ENCODE assay signal across 8 mouse cellular contexts in the genomic region with DNA sequence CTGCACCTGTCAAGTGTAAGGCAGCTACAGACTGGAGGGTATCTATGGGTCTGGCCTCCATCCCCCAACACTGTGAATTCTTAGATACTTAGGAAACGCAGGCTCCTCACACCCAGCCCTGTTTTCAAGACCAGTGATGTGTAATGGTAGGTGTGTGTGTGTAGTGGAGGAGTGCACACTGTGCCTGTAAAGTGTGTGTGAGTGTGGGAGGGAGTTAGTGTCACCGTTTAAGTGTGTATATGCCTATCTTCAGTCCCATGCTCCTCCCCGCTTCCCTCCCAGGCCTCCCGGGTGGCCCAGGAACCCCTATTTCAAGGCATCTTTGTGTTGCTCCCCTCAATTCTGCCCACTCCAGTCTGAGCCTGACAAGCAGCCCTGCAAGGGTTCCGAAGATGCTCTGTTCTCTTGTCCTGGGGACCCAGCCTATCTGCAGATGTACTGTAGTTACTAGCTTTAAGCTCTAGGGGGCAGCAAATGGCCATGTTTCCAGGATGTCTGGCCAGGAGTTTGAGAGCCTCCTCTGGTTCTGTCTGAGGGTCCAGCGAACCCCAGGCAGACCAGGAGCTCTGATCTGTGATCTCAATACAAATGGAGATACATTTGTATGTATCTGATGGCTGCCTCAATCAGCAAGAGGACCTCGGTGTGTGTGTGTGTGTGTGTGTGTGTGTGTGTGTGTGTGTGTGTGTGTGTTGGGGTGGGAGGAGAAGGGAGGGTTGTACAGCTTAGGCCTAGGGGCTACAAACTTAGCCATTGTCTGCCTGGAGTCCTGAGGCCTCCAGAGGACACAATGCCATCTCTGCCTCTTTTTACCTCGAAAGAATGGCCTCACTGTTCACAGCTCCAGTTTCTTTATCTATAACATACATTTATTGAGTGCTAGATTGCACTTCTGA.
DNase-seq lines count a peak whose midpoint lies in the region; ATAC-seq and TF ChIP-seq lines count a peak whose summit lies in the region.

No protein-coding gene starts in this region.

- ATAC-seq in hindbrain, embryonic 13.5 days (ENCODE audit: low FRiP score): peak; percentile 64
- ATAC-seq in midbrain, embryonic 16.5 days: peak; percentile 77
- ATAC-seq in stomach, postnatal 0 days (ENCODE audit: low FRiP score, low TSS enrichment): peak; percentile 60

- no peak overlapping the region for H3K9ac ChIP-seq in hindbrain, embryonic 13.5 days
- no peak overlapping the region for H3K9ac ChIP-seq in midbrain, embryonic 16.5 days (ENCODE audit: low read depth, low read length)
- no peak overlapping the region for H3K9ac ChIP-seq in stomach, postnatal 0 days (ENCODE audit: low read length)

- DNase-seq in gastrocnemius, postnatal 10 days: peak; percentile 31
- DNase-seq in gastrocnemius, postnatal 4 days (ENCODE audit: low spot score in 2 of 2): no peak
- peak; percentile 85 for DNase-seq in NIH3T3 (ENCODE audit: low read depth)
- peak; percentile 67 for DNase-seq in embryonic facial prominence, embryonic 10.5 days (ENCODE audit: low spot score)
- DNase-seq in left cerebral cortex, postnatal 36 days (ENCODE audit: low spot score in 2 of 2): peak; percentile 44 to 57
- DNase-seq in stomach, postnatal 0 days (ENCODE audit: low spot score): peak; percentile 45

- no peak overlapping the region for H3K4me3 ChIP-seq in embryonic facial prominence, embryonic 10.5 days
- no peak overlapping the region for H3K4me3 ChIP-seq in hindbrain, embryonic 13.5 days
- no peak overlapping the region for H3K4me3 ChIP-seq in midbrain, embryonic 16.5 days (ENCODE audit: low read depth, low read length)
- no peak overlapping the region for H3K4me3 ChIP-seq in stomach, postnatal 0 days (ENCODE audit: low read depth, low read length)

- no peak overlapping the region for H3K27ac ChIP-seq in embryonic facial prominence, embryonic 10.5 days (replicated peaks)
- no peak overlapping the region for H3K27ac ChIP-seq in hindbrain, embryonic 13.5 days
- H3K27ac ChIP-seq in midbrain, embryonic 16.5 days (ENCODE audit: low read length): no peak overlapping the region
- no peak overlapping the region for H3K27ac ChIP-seq in stomach, postnatal 0 days (replicated peaks)

- H3K4me1 ChIP-seq in embryonic facial prominence, embryonic 10.5 days: no peaks in the 10 kb centered on the region
- H3K4me1 ChIP-seq in hindbrain, embryonic 13.5 days (replicated peaks): no peaks in the 10 kb centered on the region
- no peaks in the 10 kb centered on the region for H3K4me1 ChIP-seq in midbrain, embryonic 16.5 days (ENCODE audit: control insufficient read depth, insufficient read depth, low read length)
- H3K4me1 ChIP-seq in stomach, postnatal 0 days (replicated peaks; ENCODE audit: control insufficient read depth, insufficient read depth): no peaks in the 10 kb centered on the region

- no peaks in the 10 kb centered on the region; the same call in 1 of the 2 replicates for H3K36me3 ChIP-seq in embryonic facial prominence, embryonic 10.5 days (replicated peaks)
- peaks cover 17% of the 10 kb centered on the region; the same call in 1 of the 2 replicates for H3K36me3 ChIP-seq in hindbrain, embryonic 13.5 days
- no peaks in the 10 kb centered on the region; the same call in 1 of the 2 replicates for H3K36me3 ChIP-seq in midbrain, embryonic 16.5 days (ENCODE audit: control insufficient read depth, insufficient read depth, low read length)
- no peaks in the 10 kb centered on the region; the same call in 1 of the 2 replicates for H3K36me3 ChIP-seq in stomach, postnatal 0 days (ENCODE audit: control insufficient read depth, insufficient read depth, low read length)

- peak; percentile 91 for TF ChIP-seq CTCF in stomach, postnatal 0 days (IDR thresholded peaks at IDR 0.05; ENCODE audit: low read depth)

- no peaks in the 10 kb centered on the region for H3K27me3 ChIP-seq in embryonic facial prominence, embryonic 10.5 days (replicated peaks; ENCODE audit: low read depth, poor library complexity, severe bottlenecking)
- peaks cover 15% of the 10 kb centered on the region for H3K27me3 ChIP-seq in hindbrain, embryonic 13.5 days
- H3K27me3 ChIP-seq in midbrain, embryonic 16.5 days (ENCODE audit: control insufficient read depth, insufficient read depth, low read depth, low read length): no peaks in the 10 kb centered on the region
- H3K27me3 ChIP-seq in stomach, postnatal 0 days (ENCODE audit: control insufficient read depth, insufficient read depth, low read length): no peaks in the 10 kb centered on the region

- intact Hi-C loops in left cerebral cortex, postnatal 36 days (cut with DNase I): loop anchor here (2.0 to 10.0 kb wide), 4 partner anchors 179 to 424 kb away; partner anchors contain the start of gene Sorcs2

- WGBS in embryonic facial prominence, embryonic 10.5 days: 43% methylated on average over 8 of the region's 8 CpGs
- WGBS in hindbrain, embryonic 13.5 days: 43% methylated on average over 8 of the region's 8 CpGs
- 41% methylated on average over 8 of the region's 8 CpGs for WGBS in midbrain, embryonic 16.5 days
- 52% methylated on average over 8 of the region's 8 CpGs for WGBS in stomach, postnatal 0 days

- no peak for TF ChIP-seq EP300 in stomach, postnatal 0 days (optimal IDR thresholded peaks at IDR 0.05)

- no peak overlapping the region for H3K4me2 ChIP-seq in hindbrain, embryonic 13.5 days
- no peak overlapping the region for H3K4me2 ChIP-seq in midbrain, embryonic 16.5 days (ENCODE audit: low read length)
- H3K4me2 ChIP-seq in stomach, postnatal 0 days (replicated peaks; ENCODE audit: low read depth): no peak overlapping the region

- H3K9me3 ChIP-seq in embryonic facial prominence, embryonic 10.5 days: no peaks in the 10 kb centered on the region
- no peaks in the 10 kb centered on the region for H3K9me3 ChIP-seq in hindbrain, embryonic 13.5 days
- H3K9me3 ChIP-seq in midbrain, embryonic 16.5 days (replicated peaks; ENCODE audit: control insufficient read depth, low read length, poor library complexity, severe bottlenecking): no peaks in the 10 kb centered on the region
- H3K9me3 ChIP-seq in stomach, postnatal 0 days (ENCODE audit: control insufficient read depth, low read length): no peaks in the 10 kb centered on the region

Comparison
In these comparisons a context has a peak if more than half of its experiments do, and no peak if none do; other contexts are left out.
1. DNase-seq: peak in gastrocnemius, postnatal 10 days (single experiment), NIH3T3 (single experiment), embryonic facial prominence, embryonic 10.5 days (single experiment), left cerebral cortex, postnatal 36 days (2 of 2) and stomach, postnatal 0 days (single experiment); none in gastrocnemius, postnatal 4 days (0 of 2).
2. Peak in every context shown above with its lines, with median percentiles within 50 percentile points of each other: ATAC-seq.